Mouse (Mus musculus): ENCODE measurements around the gene Cela1.

- TF ChIP-seq CTCF (IDR thresholded peaks at IDR 0.05; ENCODE audit: control insufficient read depth, insufficient read depth, insufficient read length) (no peak), MAX (IDR thresholded peaks at IDR 0.05) (no peak), MYOD1 (IDR thresholded peaks at IDR 0.05; ENCODE audit: control insufficient read depth, insufficient read length, low read depth) (no peak), MYOG (IDR thresholded peaks at IDR 0.05; ENCODE audit: control insufficient read depth, extremely low read depth, insufficient read length) (no peak)
These were observed 40.9 kb upstream of the Cela1 start for GRCm38 (mm10) chr15:100728586-100728985.

Data from C2C12 (cell line).